Mouse (Mus musculus) G1E (cell line): Measurements from ENCODE around the gene Dnah7b.
"Not testable (repeated sequence)": the region's sequence is repeated elsewhere in the genome, so short reads cannot be mapped to it uniquely, and the experiment has no call there.

Experiments used
- CTCF ChIP-seq: IDR thresholded peaks from 2 replicates; pipeline ENCODE4 v1.5.1; 2012; ENCODE audit warnings: low read depth, low read length, inconsistent platforms, mixed read lengths
- GATA1 ChIP-seq: IDR thresholded peaks from 2 replicates; pipeline ENCODE4 v1.6.1; 2012; ENCODE audit warnings: borderline replicate concordance, low read length, inconsistent platforms, mixed read lengths
- POLR2AphosphoS5 ChIP-seq: IDR thresholded peaks from 2 replicates; pipeline ENCODE4 v1.6.1; 2012; ENCODE audit warnings: low read depth, low read length, inconsistent platforms; ENCODE audit not compliant: insufficient replicate concordance

DNA sequence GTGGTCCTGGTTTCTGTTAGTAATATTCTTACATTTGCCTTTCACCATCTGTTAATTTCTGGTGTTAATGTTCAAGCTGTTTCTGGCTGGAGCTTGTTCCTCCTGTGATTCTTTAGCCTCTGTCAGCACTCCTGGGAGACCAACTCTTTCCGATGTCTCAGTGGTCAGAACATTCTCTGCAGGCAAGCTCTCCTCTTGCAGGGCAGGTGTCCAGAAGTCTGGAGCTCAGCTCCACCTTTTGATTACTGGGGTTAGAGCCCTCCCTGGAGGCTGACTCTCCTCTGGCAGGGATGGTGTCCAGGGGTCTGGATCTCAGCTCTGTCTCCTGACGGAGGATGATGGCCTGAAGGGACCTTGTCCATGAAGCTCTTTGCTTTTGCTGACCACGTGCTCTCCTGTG, 314.5 kb downstream of the Dnah7b start:
- not testable (repeated sequence) for TF ChIP-seq CTCF, POLR2AphosphoS5, GATA1
